Mouse (Mus musculus) CD4-positive, CD25-positive, alpha-beta regulatory T cell, adult 2 months (primary cell): Measurements from ENCODE around the gene Mpp1.

ENCODE experiments used
- DNase-seq: peaks from one replicate; pipeline ENCODE4 v3.0.0-alpha.2; 2012; ENCODE audit warnings: low read depth, low spot score

The Mpp1 gene

DNA sequence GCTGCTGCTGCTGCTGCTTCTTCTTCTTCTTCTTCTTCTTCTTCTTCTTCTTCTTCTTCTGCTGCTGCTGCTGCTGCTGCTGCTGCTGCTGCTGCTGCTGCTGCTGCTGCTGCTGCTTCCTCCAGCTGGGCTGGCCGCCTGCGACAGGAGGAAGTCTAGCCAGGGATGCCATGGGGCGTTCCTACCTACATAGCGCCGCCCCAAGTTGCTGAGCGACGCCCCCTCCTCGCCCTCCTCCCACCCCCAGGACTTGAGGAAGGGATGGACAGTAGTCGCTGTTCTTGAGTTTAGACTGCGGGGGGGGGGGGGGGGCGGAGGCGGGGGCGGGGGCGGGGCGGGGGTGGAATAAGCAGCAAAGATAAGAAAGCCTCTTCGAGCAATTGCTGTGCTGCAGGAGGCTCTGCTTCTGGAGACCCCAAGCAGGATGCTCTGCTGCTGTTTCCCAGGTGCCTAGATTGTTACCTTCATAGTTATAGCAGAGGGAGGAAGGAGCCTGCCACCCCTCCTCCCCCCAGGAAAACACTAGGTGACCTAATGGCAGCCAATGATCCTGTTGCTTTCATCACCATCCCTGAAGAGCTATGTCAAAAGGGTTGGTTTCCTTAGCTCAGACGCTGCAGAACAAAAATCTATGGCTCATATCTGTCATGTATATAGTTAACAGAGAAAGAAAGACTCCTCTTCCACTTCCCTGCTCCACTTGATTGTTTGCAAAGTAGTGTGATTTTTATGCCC is 45.9 kb downstream of the Mpp1 start, which contains the start of gene Gab3:
Gene Gab3 (minus strand): TSS at position 685 of the 735 bp plus-strand sequence.
- peak; percentile 81 for DNase-seq

DNA sequence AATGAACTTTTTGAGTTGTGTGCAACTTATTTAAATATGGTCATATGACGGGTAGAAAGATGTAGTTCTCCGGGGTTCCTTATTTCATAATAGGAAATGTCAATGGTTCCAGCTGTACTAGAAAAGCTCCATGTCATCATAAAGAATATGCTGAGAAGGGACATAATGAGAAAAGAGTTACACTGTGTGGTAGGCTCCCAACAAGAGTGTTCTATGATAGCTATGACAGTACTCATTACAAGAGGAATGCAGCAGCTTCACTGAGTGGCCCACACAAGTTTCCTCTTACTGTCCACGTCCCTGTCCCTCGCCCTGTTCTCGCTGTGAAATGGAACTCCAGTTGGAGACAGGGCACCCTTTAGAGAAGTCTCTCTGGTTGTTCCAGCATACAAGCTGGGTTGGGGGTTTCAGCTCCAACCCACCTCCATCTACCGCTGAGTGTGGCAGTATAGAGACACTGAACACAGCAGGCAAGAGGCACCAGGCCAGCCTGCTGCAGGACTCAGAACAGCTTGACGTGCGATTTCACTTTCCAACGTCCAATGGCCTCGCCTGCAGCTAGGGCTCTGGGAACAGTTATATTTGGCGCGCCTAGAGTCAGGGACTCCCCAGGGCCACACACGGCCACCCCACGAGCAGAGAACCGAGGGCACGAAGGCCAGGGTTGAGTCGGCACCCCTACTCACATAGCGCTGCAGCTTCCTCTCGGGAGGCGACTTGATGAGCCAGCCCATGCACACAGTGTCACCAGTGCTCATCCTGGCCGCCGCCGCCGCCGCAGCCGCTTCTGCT is 46.6 kb downstream of the Mpp1 start:
- DNase-seq = no peak

DNA sequence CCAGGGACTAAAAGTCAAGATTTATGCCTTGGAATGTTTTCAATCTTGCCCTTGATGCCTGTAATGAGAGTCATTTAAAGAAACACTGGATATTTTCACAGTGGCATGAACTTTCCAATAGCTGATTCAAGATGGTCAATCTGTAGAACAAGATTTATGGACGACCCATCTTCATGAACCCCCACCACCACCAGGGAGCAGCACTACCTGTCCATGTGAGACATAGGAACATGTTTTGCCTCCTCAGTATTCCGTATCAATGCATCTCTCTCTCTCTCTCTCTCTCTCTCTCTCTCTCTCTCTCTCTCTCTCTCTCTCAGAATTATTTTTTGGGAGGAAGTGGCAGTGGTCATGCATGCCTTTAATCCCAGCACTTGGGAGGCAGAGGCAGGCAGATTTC is 48.5 kb downstream of the Mpp1 start:
- DNase-seq = peak; percentile 60
